Mouse (Mus musculus) kidney, embryonic 15.5 days (tissue): ENCODE measurements at regions not wholly inside any gene's neighbourhood (a gene's known extent, or its start where the extent isn't known, plus 50 kb on each side); places are given as distances from the start of the nearest gene placed in this dataset.
A peak's percentile ranks its signal among the peaks of the same experiment; 100 is the strongest.

Experiments used
- ATAC-seq: fragments of 200-750 bp; cut with Nextera tagmentation; replicated peaks from 2 replicates; pipeline ENCODE4 v1.8.0; 2017; ENCODE audit warnings: moderate TSS enrichment; ENCODE audit not compliant: low FRiP score
- H3K27ac ChIP-seq: fragments of 300-500 bp; sonication (generic); 2 replicates; pipeline ENCODE4 v1.5.1; 2015; ENCODE audit warnings: mild to moderate bottlenecking, inconsistent platforms
- H3K27me3 ChIP-seq: fragments of 300-500 bp; sonication (generic); 2 replicates; pipeline ENCODE4 v1.6.1; 2015; ENCODE audit warnings: inconsistent platforms
- H3K36me3 ChIP-seq: fragments of 300-500 bp; sonication (generic); 2 replicates; pipeline ENCODE4 v1.6.1; 2015; ENCODE audit warnings: inconsistent platforms
- H3K4me1 ChIP-seq: fragments of 300-500 bp; sonication (generic); 2 replicates; pipeline ENCODE4 v1.6.1; 2015; ENCODE audit warnings: inconsistent platforms
- H3K4me2 ChIP-seq: fragments of 300-500 bp; sonication (generic); 2 replicates; pipeline ENCODE4 v1.6.1; 2015; ENCODE audit warnings: moderate library complexity, mild to moderate bottlenecking, inconsistent platforms
- H3K4me3 ChIP-seq: fragments of 300-500 bp; sonication (generic); replicated peaks from 2 replicates; pipeline ENCODE4 v1.5.1; 2015; ENCODE audit warnings: mild to moderate bottlenecking, inconsistent platforms
- H3K9ac ChIP-seq: fragments of 300-500 bp; sonication (generic); 2 replicates; pipeline ENCODE4 v1.6.1; 2015; ENCODE audit warnings: mild to moderate bottlenecking, inconsistent platforms
- H3K9me3 ChIP-seq: fragments of 300-500 bp; sonication (generic); replicated peaks from 2 replicates; pipeline ENCODE4 v1.6.1; 2016; ENCODE audit warnings: inconsistent platforms
- WGBS: fragments of 180-500 bp; shearing (Covaris S2); methylation state at CpG from one replicate; pipeline ENCODE4 v1.1.7; 2015; ENCODE audit warnings: mixed read lengths; 5-methylcytosine and 5-hydroxymethylcytosine counted together

DNA sequence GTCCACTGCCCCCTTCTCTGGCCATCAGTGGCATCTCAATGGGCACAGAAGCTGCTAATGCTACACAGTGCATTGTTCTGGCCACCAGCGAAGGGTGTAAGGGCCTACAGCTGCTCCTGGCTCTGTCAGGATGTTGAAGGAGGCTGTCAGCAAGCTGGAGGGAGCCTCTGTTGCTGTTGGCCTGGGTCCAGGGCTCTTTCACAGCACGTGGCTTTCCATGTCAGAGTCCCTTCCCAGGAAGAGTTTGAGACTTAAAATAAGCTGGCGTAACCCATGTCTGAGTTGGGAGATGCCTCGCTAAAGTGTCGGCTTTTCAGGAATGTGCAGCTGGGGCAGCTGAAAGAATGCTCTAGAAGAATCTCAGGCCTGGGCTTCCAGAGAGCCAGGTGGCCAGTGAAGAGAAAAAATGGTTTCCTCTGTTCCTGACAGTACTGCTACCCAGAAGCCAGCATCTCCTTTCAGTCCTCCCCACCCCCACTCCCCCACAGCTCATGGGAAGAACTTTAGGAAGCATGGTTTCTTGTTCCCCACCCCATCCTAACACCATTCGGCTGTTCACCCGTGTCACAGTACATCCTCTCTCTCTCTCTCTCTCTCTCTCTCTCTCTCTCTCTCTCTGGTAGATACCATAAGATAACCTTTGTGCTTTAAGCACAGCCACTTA, 122.8 kb upstream of the Cadm1 start:
- WGBS, result 11% methylated on average over 7 of the region's 7 CpGs
- Histone ChIP-seq H3K4me1 (peaks cover 57% of the 10 kb centered on the region), H3K4me3 (no peak overlapping the region), H3K27ac (peak overlapping the region; percentile 18; the same call in 1 of the 2 replicates), H3K36me3 (no peaks in the 10 kb centered on the region), H3K27me3 (peaks cover 67% of the 10 kb centered on the region), H3K9ac (no peak overlapping the region), H3K4me2 (peak overlapping the region; percentile 29; the same call in 1 of the 2 replicates), H3K9me3 (no peaks in the 10 kb centered on the region)
- ATAC-seq, result peak; percentile 88

DNA sequence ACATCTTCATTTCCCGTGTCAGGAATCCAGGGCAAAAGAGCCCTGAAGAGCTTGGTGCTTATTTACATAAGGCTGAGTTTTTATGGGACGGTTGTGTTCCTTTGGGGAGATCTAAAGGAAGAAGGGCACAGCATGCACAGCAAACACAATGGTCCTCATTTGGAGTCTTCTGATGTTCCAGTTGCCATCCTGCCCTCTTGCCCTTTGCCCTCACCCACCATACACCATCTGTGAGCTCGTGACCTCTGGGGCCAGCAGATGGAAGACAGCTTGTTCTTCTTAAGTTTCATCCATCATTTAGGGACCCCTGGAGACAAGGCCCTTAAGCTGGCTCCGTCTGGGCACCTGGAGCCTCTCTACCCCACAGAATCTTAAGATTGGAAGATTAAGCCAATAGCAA, 121.9 kb upstream of the Cadm1 start:
- peaks cover 54% of the 10 kb centered on the region for H3K4me1 ChIP-seq
- H3K9ac ChIP-seq, result no peak overlapping the region
- H3K36me3 ChIP-seq, result no peaks in the 10 kb centered on the region
- no peak overlapping the region for H3K4me3 ChIP-seq
- peaks cover 64% of the 10 kb centered on the region for H3K27me3 ChIP-seq
- no peak for ATAC-seq
- H3K27ac ChIP-seq, result no peak overlapping the region
- H3K4me2 ChIP-seq, result no peak overlapping the region
- WGBS, result 34% methylated on average over 4 of the region's 4 CpGs
- no peaks in the 10 kb centered on the region for H3K9me3 ChIP-seq

DNA sequence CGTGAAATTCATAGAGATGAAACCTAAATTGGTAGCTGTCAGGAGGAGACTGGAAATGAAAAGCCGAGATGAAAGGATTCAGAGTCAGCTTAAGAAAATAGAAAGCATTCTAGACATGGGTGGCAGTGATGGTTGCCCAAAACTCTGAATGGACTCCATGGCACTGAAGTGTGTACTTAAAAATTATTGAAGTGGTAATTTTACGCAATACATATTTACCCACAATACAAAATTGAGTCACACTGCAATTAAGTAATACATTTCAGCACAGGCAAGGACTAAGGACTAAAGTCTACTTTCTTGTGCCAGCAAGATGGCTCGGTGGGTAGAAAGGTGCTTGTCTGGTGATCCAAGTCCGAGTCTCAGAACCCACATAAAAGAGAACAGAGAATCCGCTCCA, 120.4 kb upstream of the Cadm1 start:
- Histone ChIP-seq H3K4me1 (peaks cover 39% of the 10 kb centered on the region), H3K27me3 (peaks cover 60% of the 10 kb centered on the region), H3K4me2 (no peak overlapping the region), H3K9me3 (no peaks in the 10 kb centered on the region), H3K36me3 (no peaks in the 10 kb centered on the region), H3K27ac (no peak overlapping the region), H3K9ac (no peak overlapping the region), H3K4me3 (no peak overlapping the region)
- no peak for ATAC-seq
- WGBS, result 88% methylated on average over 6 of the region's 6 CpGs

DNA sequence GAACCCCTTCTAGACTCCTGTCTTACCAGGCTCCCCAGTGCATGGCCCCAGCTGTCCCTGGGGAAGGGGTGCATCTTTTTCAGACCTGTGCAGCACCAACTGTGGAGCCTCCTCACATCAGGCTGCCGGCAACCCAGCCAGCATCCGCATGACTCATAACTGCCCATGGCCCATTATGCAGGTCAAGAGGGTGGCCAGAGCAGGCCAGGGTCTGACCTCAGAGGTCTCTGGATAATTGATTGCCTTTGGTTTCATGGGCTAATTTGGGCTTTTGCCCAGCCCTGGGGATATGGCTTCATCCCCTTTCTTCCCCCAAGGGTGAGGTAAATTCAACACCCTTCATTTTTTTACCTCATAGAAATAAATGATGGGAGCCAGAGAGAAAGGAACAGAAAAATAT, 117.2 kb upstream of the Cadm1 start:
- Histone ChIP-seq H3K4me1 (peaks cover 10% of the 10 kb centered on the region), H3K9me3 (no peaks in the 10 kb centered on the region), H3K36me3 (no peaks in the 10 kb centered on the region), H3K27me3 (peaks cover 52% of the 10 kb centered on the region), H3K4me3 (no peak overlapping the region), H3K27ac (no peak overlapping the region), H3K9ac (no peak overlapping the region), H3K4me2 (no peak overlapping the region)
- WGBS, result 22% methylated on average over 2 of the region's 2 CpGs
- ATAC-seq, result no peak

DNA sequence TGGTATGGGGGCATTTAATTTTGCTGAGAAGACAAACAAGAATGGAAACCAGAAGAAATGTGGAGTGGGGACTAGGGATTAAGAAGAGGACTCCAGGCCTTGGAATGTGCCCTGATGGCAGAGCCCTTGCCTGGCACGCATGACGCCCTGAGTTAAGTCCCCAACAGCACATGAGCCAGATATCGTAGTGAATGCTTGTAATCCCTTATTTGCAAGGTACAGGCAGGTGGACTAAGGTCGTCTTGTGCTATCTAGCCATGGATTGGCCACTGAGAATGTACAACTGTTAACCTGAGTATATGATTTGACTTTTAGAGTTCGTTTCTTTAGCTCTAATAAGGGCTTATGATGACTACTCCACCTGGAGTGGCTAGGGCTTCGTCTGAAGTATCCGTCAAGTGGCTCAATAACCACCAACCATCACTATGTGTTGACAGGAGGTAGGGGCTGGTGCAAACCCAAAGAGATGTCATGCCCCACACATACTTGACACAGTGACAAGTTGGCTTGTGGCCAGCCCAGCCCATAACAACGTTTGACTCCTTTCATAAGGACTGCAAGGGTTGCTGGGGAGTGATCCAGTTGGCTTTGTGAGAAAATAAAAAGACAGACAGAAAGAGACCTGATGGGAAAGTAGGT, 115.5 kb upstream of the Cadm1 start:
- no peak overlapping the region for H3K27ac ChIP-seq
- no peak overlapping the region for H3K4me2 ChIP-seq
- 83% methylated on average over 8 of the region's 8 CpGs for WGBS
- no peaks in the 10 kb centered on the region for H3K36me3 ChIP-seq
- H3K4me3 ChIP-seq, result no peak overlapping the region
- no peak for ATAC-seq
- H3K27me3 ChIP-seq, result peaks cover 40% of the 10 kb centered on the region
- H3K9me3 ChIP-seq, result no peaks in the 10 kb centered on the region
- H3K4me1 ChIP-seq, result no peaks in the 10 kb centered on the region
- no peak overlapping the region for H3K9ac ChIP-seq

DNA sequence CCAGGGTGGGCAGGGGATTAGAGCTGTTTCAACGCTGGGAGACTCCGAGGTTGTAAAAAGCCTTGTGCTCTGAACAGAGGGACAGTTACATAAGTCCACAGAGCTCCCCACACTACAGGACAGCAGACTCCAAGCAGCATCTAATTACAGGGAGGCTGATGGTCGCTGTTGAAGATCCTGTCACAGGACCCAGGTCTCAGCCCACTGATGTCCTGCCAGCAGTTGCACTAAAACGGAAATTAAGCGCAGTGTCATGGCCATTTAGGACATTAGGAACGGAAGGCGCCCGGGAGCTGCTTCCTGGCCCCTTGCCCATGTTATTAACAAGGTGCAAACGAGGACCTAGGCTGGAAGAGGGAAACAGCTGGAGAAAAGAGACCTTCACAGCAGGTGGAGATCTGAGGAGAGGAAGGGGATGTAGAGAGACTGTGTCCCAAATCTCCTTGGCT, 107.8 kb upstream of the Cadm1 start:
- 9% methylated on average over 9 of the region's 9 CpGs for WGBS
- no peaks in the 10 kb centered on the region for H3K36me3 ChIP-seq
- H3K9me3 ChIP-seq, result no peaks in the 10 kb centered on the region
- H3K4me1 ChIP-seq, result peaks cover 21% of the 10 kb centered on the region
- H3K27me3 ChIP-seq, result 0 out of 2 replicates have a peak, but pooled peaks cover 9% of the 10 kb centered on the region
- no peak overlapping the region for H3K4me3 ChIP-seq
- peak overlapping the region; percentile 54; the same call in 1 of the 2 replicates for H3K27ac ChIP-seq
- H3K4me2 ChIP-seq, result no peak overlapping the region
- no peak for ATAC-seq
- H3K9ac ChIP-seq, result no peak overlapping the region

DNA sequence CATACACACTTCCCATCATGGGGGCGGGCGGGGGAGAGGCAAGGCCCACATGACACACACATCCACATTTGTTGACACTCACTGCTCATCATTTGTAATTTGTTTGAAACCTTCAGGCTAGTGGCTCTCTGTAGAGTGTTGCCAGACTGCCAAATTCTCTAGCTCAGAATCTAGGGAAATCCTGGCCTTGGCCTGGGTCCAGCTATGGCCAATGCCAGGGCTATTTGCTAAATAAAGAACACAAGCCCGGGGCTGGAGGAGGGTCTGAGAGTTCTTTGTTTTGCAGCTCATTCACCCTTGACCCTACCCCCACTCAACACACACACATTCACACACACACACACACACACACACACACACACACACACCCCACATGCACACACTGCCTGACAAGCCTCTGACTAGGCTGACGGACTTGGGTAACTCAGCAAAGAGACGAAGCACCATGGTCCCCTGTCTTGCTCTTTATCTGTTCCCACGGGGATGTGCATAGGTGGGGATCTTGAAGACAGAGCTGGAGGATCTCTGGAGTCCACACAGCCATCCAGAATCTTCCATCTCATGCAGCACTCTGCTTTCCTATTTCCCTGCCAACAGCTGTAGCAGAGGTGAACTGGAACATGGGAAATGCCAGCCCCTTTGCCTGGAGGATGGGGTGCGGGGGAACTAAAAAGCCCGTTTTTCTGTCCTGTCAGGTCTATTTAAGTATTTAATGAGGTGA, 107.1 kb upstream of the Cadm1 start:
- no peak overlapping the region for H3K9ac ChIP-seq
- H3K4me2 ChIP-seq, result no peak overlapping the region
- 0 out of 2 replicates have a peak, but pooled peaks cover 9% of the 10 kb centered on the region for H3K27me3 ChIP-seq
- H3K36me3 ChIP-seq, result no peaks in the 10 kb centered on the region
- H3K4me1 ChIP-seq, result peaks cover 21% of the 10 kb centered on the region
- peak; percentile 60; the same call in 1 of the 2 replicates for ATAC-seq
- H3K4me3 ChIP-seq, result no peak overlapping the region
- H3K9me3 ChIP-seq, result no peaks in the 10 kb centered on the region
- H3K27ac ChIP-seq, result peak overlapping the region; percentile 54
- 46% methylated on average over 8 of the region's 8 CpGs for WGBS

DNA sequence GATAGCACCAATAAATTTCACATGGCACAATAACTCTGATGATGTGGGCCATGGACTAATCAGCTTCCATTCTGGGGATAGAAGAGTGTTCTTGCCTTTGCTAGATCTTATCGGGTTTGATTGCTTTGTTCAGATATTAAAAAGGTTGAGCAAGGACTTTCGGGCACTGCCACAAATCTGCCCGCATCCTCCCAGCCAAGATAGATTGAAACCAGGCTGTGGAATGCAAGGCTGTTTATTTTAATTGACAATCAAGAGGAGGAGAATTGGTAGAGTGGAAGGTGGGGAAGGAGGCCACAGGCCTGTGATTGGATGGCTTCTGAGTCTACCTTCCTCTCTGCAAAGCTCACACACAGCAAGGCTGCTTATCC, 106.5 kb upstream of the Cadm1 start:
- WGBS, result 63% methylated on average over 3 of the region's 3 CpGs
- Histone ChIP-seq H3K27me3 (0 out of 2 replicates have a peak, but pooled peaks cover 9% of the 10 kb centered on the region), H3K4me3 (no peak overlapping the region), H3K9me3 (no peaks in the 10 kb centered on the region), H3K36me3 (no peaks in the 10 kb centered on the region), H3K4me1 (peaks cover 21% of the 10 kb centered on the region), H3K4me2 (no peak overlapping the region), H3K9ac (no peak overlapping the region), H3K27ac (no peak overlapping the region)
- no peak for ATAC-seq

DNA sequence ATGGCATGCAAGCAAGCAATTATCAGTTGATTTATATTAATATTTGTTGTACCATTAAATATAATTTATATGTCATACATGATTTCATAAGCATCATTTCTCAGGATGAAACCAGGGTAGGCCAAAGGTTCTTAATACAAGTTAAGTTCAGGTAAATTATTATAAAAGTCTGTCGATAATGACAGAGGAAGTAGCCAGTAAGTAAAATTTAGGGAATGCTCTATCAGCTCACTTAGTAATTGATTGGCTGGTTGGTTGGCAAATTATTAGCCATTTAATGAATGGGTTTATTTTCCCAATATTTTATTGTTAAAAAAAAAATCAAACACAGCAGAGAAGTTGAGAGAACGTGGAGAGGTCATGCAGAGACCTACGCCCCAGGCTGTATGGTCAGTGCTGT, 105.8 kb upstream of the Cadm1 start:
- no peak for ATAC-seq
- no peak overlapping the region for H3K4me2 ChIP-seq
- H3K4me1 ChIP-seq, result peaks cover 21% of the 10 kb centered on the region
- H3K36me3 ChIP-seq, result no peaks in the 10 kb centered on the region
- WGBS, result 75% methylated on average over 3 of the region's 3 CpGs
- no peaks in the 10 kb centered on the region for H3K9me3 ChIP-seq
- no peak overlapping the region for H3K9ac ChIP-seq
- no peak overlapping the region for H3K27ac ChIP-seq
- 0 out of 2 replicates have a peak, but pooled peaks cover 9% of the 10 kb centered on the region for H3K27me3 ChIP-seq
- H3K4me3 ChIP-seq, result no peak overlapping the region

DNA sequence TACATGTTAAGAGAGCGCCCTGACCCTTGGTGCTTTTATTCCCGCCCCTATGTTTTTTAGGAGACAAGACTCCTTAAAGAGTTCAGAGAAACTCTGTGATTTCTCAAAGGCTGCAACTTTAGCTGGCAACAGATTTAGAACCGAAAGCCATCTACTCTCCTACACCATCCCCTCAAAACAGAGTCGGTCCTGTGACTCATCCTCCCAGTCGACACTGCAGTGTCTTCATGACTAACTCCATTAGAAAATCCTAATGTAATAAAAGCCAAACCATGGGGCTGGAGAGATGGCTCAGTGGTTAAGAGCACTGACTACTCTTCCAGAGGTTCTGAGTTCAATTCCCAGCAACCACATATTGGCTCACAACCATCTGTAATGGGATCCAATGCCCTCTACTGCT, 103.3 kb upstream of the Cadm1 start:
- H3K4me3 ChIP-seq, result no peak overlapping the region
- H3K4me1 ChIP-seq, result peaks cover 21% of the 10 kb centered on the region
- no peaks in the 10 kb centered on the region for H3K27me3 ChIP-seq
- ATAC-seq, result no peak
- H3K9ac ChIP-seq, result no peak overlapping the region
- 90% methylated on average over 5 of the region's 5 CpGs for WGBS
- H3K9me3 ChIP-seq, result no peaks in the 10 kb centered on the region
- no peak overlapping the region for H3K4me2 ChIP-seq
- no peaks in the 10 kb centered on the region for H3K36me3 ChIP-seq
- no peak overlapping the region for H3K27ac ChIP-seq

DNA sequence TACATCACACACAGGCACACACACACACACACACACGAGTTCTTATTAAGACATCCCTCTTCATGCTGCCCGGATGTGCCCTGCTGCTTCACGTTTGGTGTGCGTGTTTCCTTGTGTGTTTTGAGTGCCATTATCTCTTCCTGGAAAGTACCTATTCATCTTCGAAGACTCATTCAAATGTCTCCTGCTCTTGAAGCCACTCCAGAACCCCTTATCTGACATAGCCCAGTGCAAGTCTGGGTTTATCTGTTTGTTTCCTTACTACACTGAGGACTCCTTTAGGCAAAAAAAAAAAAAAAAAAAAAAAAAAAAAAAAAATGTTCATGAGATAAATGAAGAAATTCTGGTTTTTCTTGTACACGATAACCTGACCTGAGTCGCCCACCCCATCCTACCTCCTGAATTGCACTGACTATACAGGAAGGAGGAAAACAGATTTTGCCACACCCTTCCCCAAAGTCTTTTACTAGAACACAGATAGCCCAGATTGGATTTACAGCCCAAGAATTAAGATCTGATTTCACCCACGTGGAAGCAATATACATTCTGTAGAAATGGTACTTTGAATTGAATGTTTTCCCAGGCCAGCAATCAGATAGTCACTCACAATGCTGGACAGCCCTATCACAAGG, 101.1 kb upstream of the Cadm1 start:
- Histone ChIP-seq H3K4me1 (0 out of 2 replicates have a peak, but pooled peaks cover 1% of the 10 kb centered on the region), H3K4me3 (no peak overlapping the region), H3K4me2 (no peak overlapping the region), H3K27me3 (no peaks in the 10 kb centered on the region), H3K27ac (no peak overlapping the region), H3K9me3 (no peaks in the 10 kb centered on the region), H3K9ac (no peak overlapping the region), H3K36me3 (no peaks in the 10 kb centered on the region)
- ATAC-seq, result no peak
- 69% methylated on average over 8 of the region's 8 CpGs for WGBS

DNA sequence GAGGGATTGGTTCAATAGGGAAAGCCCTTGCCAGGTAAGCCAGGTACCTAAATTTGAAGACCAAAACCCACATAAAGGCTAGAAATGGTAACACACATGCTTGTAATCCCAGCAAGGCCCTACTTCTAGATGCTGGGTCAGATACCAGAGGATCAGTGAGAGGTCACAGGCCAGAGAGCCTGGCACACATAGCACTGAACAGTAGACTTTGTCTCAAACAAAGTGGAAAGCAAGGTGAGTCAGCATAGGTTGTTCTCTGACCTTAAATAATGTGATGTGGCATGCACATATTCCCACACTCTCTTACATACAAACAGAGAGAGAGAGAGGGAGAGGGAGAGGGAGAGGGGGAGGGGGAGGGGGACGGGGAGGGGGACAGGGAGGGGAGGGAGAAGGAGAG, 100.3 kb upstream of the Cadm1 start:
- ATAC-seq, result no peak
- Histone ChIP-seq H3K4me1 (no peaks in the 10 kb centered on the region), H3K27ac (no peak overlapping the region), H3K36me3 (no peaks in the 10 kb centered on the region), H3K9me3 (no peaks in the 10 kb centered on the region), H3K4me2 (no peak overlapping the region), H3K27me3 (no peaks in the 10 kb centered on the region), H3K9ac (no peak overlapping the region), H3K4me3 (no peak overlapping the region)
- WGBS, result no CpG with 5 or more reads among the region's 1 CpGs
